Mouse (Mus musculus): ENCODE data around the gene Col6a5. TPM values are rescaled to one million over a fixed set of nuclear protein-coding genes. Genes with fewer than 3 reads are reported as not detected.

Gene Col6a5
- polyA plus RNA-seq (2016; fragmentation: Nextera tagmentation; extraction: Ambion mirVana): not detected in 2 replicates

- Histone ChIP-seq H3K4me1 (peaks cover 6% of the 10 kb centered on the region; the same call in 1 of the 2 replicates), H3K4me3 (no peak within 1 kb of the TSS), H3K36me3 (no peaks in the 10 kb centered on the region), H3K27ac (replicated peaks) (no peak within 1 kb of the TSS), H3K9me3 (replicated peaks) (no peaks in the 10 kb centered on the region), H3K27me3 (ENCODE audit: low read depth, poor library complexity, severe bottlenecking) (0 out of 2 replicates have a peak, but pooled peaks cover 10% of the 10 kb centered on the region)
- DNase-seq (ENCODE audit: low spot score): no peak
- WGBS: 23% methylated on average over 13 of the region's 13 CpGs
These were observed at the start of gene Col6a5 for GRCm38 (mm10) chr9:105960533-105960932. Gene Col6a5, minus strand, starts transcription at chr9:105960643.

DNA sequence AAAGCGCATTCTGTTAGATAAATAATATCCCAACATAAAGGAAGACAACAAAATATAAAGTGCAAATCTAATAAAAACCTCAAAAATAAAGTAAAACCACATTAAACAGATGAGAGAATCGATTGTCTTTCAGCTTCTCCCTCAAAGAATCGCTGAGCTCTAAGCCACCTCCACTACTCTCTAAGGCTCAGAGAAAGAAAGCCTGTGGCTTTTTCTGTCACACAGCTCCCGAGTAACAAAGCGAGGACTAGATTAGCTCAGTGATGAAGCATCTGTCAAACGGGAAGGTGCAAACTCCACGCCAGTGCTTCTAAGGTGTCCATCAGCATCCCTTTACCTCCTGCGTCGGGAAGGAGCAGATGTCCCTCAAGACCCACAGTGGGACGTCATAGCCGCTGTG lies 37.5 kb upstream of the Col6a5 start:
- H3K4me1 ChIP-seq: 0 out of 2 replicates have a peak, but pooled peaks cover 7% of the 10 kb centered on the region
- H3K27me3 ChIP-seq (ENCODE audit: low read depth, poor library complexity, severe bottlenecking): no peaks in the 10 kb centered on the region
- DNase-seq (ENCODE audit: low spot score): no peak
- 76% methylated on average over 11 of the region's 11 CpGs for WGBS
- no peaks in the 10 kb centered on the region for H3K36me3 ChIP-seq
- H3K27ac ChIP-seq (replicated peaks): no peak overlapping the region
- no peaks in the 10 kb centered on the region; the same call in 1 of the 2 replicates for H3K9me3 ChIP-seq (replicated peaks)
- no peak overlapping the region for H3K4me3 ChIP-seq

DNA sequence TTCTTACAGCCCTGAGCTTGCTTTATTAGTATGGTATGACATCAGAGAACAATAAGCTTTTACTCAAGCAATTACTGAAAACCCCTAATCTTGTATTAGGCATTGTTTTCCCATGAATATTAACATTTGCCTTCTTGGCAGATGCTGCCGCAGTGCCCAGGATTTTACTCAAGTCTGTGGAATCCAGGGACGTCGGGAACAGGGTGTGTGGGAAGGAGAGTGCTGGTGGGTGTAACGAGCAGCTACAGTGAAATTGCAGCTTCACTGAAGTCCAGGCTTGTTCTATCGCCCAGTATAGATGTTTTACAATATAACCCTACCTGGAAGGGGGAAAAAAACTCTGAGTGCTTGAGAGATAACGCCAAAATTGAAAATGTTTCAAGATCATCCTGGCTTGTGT lies 32.0 kb upstream of the Col6a5 start:
- Histone ChIP-seq H3K4me3 (no peak overlapping the region), H3K36me3 (no peaks in the 10 kb centered on the region), H3K27me3 (ENCODE audit: low read depth, poor library complexity, severe bottlenecking) (no peaks in the 10 kb centered on the region), H3K4me1 (no peaks in the 10 kb centered on the region; the same call in 1 of the 2 replicates), H3K9me3 (replicated peaks) (no peaks in the 10 kb centered on the region; the same call in 1 of the 2 replicates), H3K27ac (replicated peaks) (no peak overlapping the region)
- no peak for DNase-seq (ENCODE audit: low spot score)
- WGBS: 87% methylated on average over 6 of the region's 6 CpGs

GRCm38 (mm10) chr9:105990099-105990498 lies 29.7 kb upstream of the Col6a5 start:
- H3K4me3 ChIP-seq: no peak overlapping the region
- H3K4me1 ChIP-seq: peaks cover 6% of the 10 kb centered on the region
- H3K9me3 ChIP-seq (replicated peaks): no peaks in the 10 kb centered on the region; the same call in 1 of the 2 replicates
- no peaks in the 10 kb centered on the region for H3K36me3 ChIP-seq
- DNase-seq (ENCODE audit: low spot score): no peak
- H3K27me3 ChIP-seq (ENCODE audit: low read depth, poor library complexity, severe bottlenecking): no peaks in the 10 kb centered on the region
- 83% methylated on average over 6 of the region's 6 CpGs for WGBS
- H3K27ac ChIP-seq (replicated peaks): no peak overlapping the region

- Histone ChIP-seq H3K27me3 (ENCODE audit: low read depth, poor library complexity, severe bottlenecking) (no peaks in the 10 kb centered on the region), H3K4me3 (no peak overlapping the region), H3K27ac (replicated peaks) (no peak overlapping the region), H3K36me3 (no peaks in the 10 kb centered on the region), H3K4me1 (peaks cover 12% of the 10 kb centered on the region), H3K9me3 (replicated peaks) (no peaks in the 10 kb centered on the region)
- no peak for DNase-seq (ENCODE audit: low spot score)
- WGBS: 95% methylated on average over 6 of the region's 6 CpGs
These were observed 29.0 kb upstream of the Col6a5 start for GRCm38 (mm10) chr9:105989468-105989867.

DNA sequence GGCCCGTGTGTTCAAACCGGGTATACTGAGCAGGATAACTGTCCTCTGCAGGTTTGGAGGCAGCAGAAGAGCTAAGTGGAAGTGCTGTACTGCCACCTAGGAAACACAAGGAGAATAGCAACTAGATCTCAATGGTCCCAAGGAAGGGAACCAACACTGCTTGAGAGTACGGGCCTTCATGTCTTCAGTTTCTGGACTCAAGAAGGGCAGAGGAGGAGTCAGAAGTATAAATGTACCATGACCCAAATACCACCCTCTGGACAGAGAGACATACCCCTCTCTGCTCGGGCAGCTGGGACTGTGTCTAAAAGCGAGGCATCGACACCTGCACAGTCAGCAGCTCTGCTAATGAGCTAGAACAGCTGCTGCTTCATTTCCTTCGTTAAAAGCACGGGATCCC lies 27.7 kb upstream of the Col6a5 start:
- no peak for DNase-seq (ENCODE audit: low spot score)
- H3K36me3 ChIP-seq: no peaks in the 10 kb centered on the region
- H3K4me3 ChIP-seq: no peak overlapping the region
- H3K9me3 ChIP-seq (replicated peaks): no peaks in the 10 kb centered on the region
- no peaks in the 10 kb centered on the region for H3K27me3 ChIP-seq (ENCODE audit: low read depth, poor library complexity, severe bottlenecking)
- 72% methylated on average over 8 of the region's 8 CpGs for WGBS
- no peak overlapping the region for H3K27ac ChIP-seq (replicated peaks)
- H3K4me1 ChIP-seq: peaks cover 12% of the 10 kb centered on the region

GRCm38 (mm10) chr9:105984931-105985519 lies 24.6 kb upstream of the Col6a5 start:
- peak overlapping the region; percentile 32; the same call in 1 of the 2 replicates for H3K4me3 ChIP-seq
- DNase-seq (ENCODE audit: low spot score): peak; percentile 37

DNA sequence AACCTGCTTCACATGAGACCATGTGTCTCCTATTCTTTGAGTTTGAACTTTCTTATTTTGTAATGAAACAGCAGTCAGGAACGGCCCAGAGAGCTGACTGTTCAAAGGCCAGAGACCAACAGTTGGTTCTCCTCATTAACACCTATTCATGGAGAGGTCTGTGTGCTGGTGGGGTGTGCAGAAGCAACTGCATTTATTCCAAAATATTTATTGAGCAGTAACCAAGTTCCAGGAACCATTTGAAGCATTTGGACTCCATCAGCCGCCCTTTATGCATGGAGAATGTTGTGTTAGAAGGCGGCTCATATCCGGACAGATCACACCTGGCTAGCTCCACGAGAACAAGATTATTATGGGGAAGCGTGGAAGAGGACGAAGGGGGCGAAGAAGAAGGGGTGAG lies 18.0 kb upstream of the Col6a5 start:
- H3K27me3 ChIP-seq (ENCODE audit: low read depth, poor library complexity, severe bottlenecking): no peaks in the 10 kb centered on the region; the same call in 1 of the 2 replicates
- no peak overlapping the region for H3K27ac ChIP-seq (replicated peaks)
- H3K9me3 ChIP-seq (replicated peaks): no peaks in the 10 kb centered on the region
- WGBS: 93% methylated on average over 8 of the region's 8 CpGs
- no peak for DNase-seq (ENCODE audit: low spot score)
- H3K36me3 ChIP-seq: no peaks in the 10 kb centered on the region
- H3K4me1 ChIP-seq: no peaks in the 10 kb centered on the region
- H3K4me3 ChIP-seq: no peak overlapping the region

More at GRCm38 (mm10) chr9:105984931-105985519, 24.6 kb upstream of the Col6a5 start:
- Histone ChIP-seq H3K27ac (replicated peaks) (peak overlapping the region; percentile 72), H3K36me3 (no peaks in the 10 kb centered on the region), H3K9me3 (replicated peaks) (no peaks in the 10 kb centered on the region), H3K4me1 (peaks cover 12% of the 10 kb centered on the region), H3K27me3 (ENCODE audit: low read depth, poor library complexity, severe bottlenecking) (no peaks in the 10 kb centered on the region)
- 22% methylated on average over 10 of the region's 10 CpGs for WGBS

DNA sequence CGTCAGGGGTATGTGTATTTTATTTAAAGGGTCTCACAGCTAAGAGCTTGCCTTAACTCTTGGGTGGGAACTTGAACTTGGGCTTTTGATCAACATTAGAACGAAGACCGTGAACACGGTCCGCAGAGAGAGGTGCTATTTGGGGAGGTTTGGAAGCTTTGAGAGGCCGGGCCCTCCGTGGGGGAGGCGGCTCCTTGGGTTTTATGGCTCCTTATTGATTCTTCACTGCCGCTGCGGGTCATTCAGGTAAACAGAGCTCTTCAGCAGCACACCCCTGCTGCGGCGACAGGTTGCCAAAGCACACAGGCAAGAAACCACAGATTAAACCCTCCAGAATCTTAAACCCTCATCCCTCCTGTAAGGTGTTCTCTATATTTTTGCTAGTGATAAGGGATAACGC lies 16.4 kb upstream of the Col6a5 start:
- H3K4me1 ChIP-seq: no peaks in the 10 kb centered on the region
- no peak overlapping the region for H3K4me3 ChIP-seq
- H3K27ac ChIP-seq (replicated peaks): no peak overlapping the region
- H3K36me3 ChIP-seq: no peaks in the 10 kb centered on the region
- 31% methylated on average over 13 of the region's 13 CpGs for WGBS
- H3K27me3 ChIP-seq (ENCODE audit: low read depth, poor library complexity, severe bottlenecking): no peaks in the 10 kb centered on the region; the same call in 1 of the 2 replicates
- no peak for DNase-seq (ENCODE audit: low spot score)
- H3K9me3 ChIP-seq (replicated peaks): no peaks in the 10 kb centered on the region

- no peaks in the 10 kb centered on the region for H3K9me3 ChIP-seq (replicated peaks)
- no peak overlapping the region for H3K27ac ChIP-seq (replicated peaks)
- H3K36me3 ChIP-seq: no peaks in the 10 kb centered on the region
- no peaks in the 10 kb centered on the region for H3K4me1 ChIP-seq
- 57% methylated on average over 6 of the region's 6 CpGs for WGBS
- no peaks in the 10 kb centered on the region; the same call in 1 of the 2 replicates for H3K27me3 ChIP-seq (ENCODE audit: low read depth, poor library complexity, severe bottlenecking)
- no peak for DNase-seq (ENCODE audit: low spot score)
- no peak overlapping the region for H3K4me3 ChIP-seq
These were observed 15.9 kb upstream of the Col6a5 start for GRCm38 (mm10) chr9:105976314-105976713.

- Histone ChIP-seq H3K27me3 (ENCODE audit: low read depth, poor library complexity, severe bottlenecking) (no peaks in the 10 kb centered on the region; the same call in 1 of the 2 replicates), H3K9me3 (replicated peaks) (no peaks in the 10 kb centered on the region), H3K36me3 (no peaks in the 10 kb centered on the region), H3K4me1 (no peaks in the 10 kb centered on the region), H3K4me3 (no peak overlapping the region), H3K27ac (replicated peaks) (no peak overlapping the region)
- 81% methylated on average over 1 of the region's 1 CpGs for WGBS
- DNase-seq (ENCODE audit: low spot score): no peak
These were observed 13.3 kb upstream of the Col6a5 start for GRCm38 (mm10) chr9:105973736-105974135.

DNA sequence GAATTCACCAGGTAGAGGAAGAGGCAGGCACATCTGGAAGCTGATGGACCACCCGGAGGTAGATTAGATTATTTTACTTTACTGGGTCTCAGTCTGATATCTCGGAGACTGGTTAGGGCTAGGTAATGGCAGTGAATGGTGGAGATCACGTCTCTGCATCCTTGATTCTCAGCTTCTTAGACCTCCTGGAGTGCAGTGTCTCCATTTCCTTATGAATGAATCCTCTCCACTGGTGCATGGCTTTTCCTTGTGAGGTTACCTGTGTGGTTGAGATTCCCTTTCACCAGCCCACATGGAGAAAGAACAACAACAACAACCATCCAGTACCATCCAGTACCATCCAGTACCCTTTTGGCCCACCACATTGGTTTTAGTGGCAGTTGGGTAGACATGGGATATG lies 11.6 kb upstream of the Col6a5 start:
- Histone ChIP-seq H3K4me3 (no peak overlapping the region), H3K36me3 (no peaks in the 10 kb centered on the region), H3K4me1 (no peaks in the 10 kb centered on the region), H3K27me3 (ENCODE audit: low read depth, poor library complexity, severe bottlenecking) (no peaks in the 10 kb centered on the region; the same call in 1 of the 2 replicates), H3K9me3 (replicated peaks) (no peaks in the 10 kb centered on the region), H3K27ac (replicated peaks) (no peak overlapping the region)
- 88% methylated on average over 3 of the region's 3 CpGs for WGBS
- no peak for DNase-seq (ENCODE audit: low spot score)

GRCm38 (mm10) chr9:105971351-105971894 lies 11.0 kb upstream of the Col6a5 start:
- no peak for DNase-seq (ENCODE audit: low spot score)
- H3K4me1 ChIP-seq: no peaks in the 10 kb centered on the region
- H3K27me3 ChIP-seq (ENCODE audit: low read depth, poor library complexity, severe bottlenecking): no peaks in the 10 kb centered on the region; the same call in 1 of the 2 replicates
- WGBS: 90% methylated on average over 14 of the region's 14 CpGs
- H3K4me3 ChIP-seq: no peak overlapping the region
- no peak overlapping the region for H3K27ac ChIP-seq (replicated peaks)
- H3K9me3 ChIP-seq (replicated peaks): no peaks in the 10 kb centered on the region
- H3K36me3 ChIP-seq: no peaks in the 10 kb centered on the region

Data from midbrain, embryonic 10.5 days (tissue).